Mouse (Mus musculus): ENCODE measurements at regions not wholly inside any gene's neighbourhood (a gene's known extent, or its start where the extent isn't known, plus 50 kb on each side); places are given as distances from the start of the nearest gene placed in this dataset.

DNA sequence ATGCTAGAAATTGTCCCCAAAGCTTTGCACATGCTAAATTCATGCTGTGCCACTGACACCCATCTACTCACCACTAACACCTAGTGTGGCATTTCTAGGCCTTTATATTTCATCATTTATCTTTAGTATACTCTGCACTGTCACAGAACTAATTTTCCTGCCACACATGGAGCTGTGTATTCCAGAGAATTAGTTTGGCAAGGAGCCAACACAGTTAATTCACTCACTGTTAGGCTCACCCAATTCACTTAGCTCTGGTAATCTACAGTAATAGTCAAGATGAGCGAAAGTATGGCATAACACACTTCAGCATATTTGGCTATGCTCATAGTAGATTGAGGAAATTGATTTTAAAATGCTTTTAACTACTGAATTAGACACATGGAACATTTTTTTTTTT, 532.0 kb downstream of the Ptprc start:
- Histone ChIP-seq H3K9me3 (no peaks in the 10 kb centered on the region), H3K4me3 (replicated peaks) (no peak overlapping the region), H3K4me2 (no peak overlapping the region), H3K9ac (no peak overlapping the region), H3K4me1 (peaks cover 4% of the 10 kb centered on the region; the same call in 1 of the 2 replicates), H3K36me3 (replicated peaks) (no peaks in the 10 kb centered on the region), H3K27ac (no peak overlapping the region), H3K27me3 (no peaks in the 10 kb centered on the region)
- no peak for ATAC-seq (ENCODE audit: low FRiP score)
- 90% methylated on average over 1 of the region's 1 CpGs for WGBS

DNA sequence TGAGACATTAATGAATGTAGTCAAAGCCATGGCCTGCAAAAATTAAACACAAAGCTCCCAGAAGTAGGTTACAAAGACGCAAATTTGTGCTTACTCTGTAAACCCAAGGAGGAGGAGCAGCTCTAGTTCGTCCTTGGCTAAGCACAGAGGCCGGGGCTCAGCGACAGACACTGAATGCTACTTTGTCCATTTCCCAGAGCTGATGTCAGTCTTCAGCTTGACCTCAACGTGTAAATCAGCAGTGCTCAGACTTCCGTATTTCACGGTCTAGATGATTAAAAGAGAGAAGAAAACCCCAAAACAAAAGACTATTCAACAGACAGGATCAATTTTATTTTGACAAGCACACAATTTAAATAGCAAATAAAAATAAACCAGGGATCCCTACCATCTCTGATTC, 534.7 kb downstream of the Ptprc start:
- H3K27me3 ChIP-seq, result no peaks in the 10 kb centered on the region
- no peak for ATAC-seq (ENCODE audit: low FRiP score)
- WGBS, result 12% methylated on average over 7 of the region's 7 CpGs

GRCm38 (mm10) chr1:137636947-137637346, 538.6 kb downstream of the Ptprc start:
- Histone ChIP-seq H3K27me3 (no peaks in the 10 kb centered on the region), H3K9ac (no peak overlapping the region), H3K27ac (peak overlapping the region; percentile 57), H3K36me3 (replicated peaks) (no peaks in the 10 kb centered on the region), H3K4me3 (replicated peaks) (no peak overlapping the region), H3K4me1 (peaks cover 23% of the 10 kb centered on the region), H3K4me2 (no peak overlapping the region), H3K9me3 (no peaks in the 10 kb centered on the region)
- 16% methylated on average over 3 of the region's 3 CpGs for WGBS
- ATAC-seq (ENCODE audit: low FRiP score), result no peak

More for the DNA sequence above, 534.7 kb downstream of the Ptprc start:
- Histone ChIP-seq H3K4me3 (replicated peaks) (no peak overlapping the region), H3K4me2 (no peak overlapping the region), H3K4me1 (peaks cover 15% of the 10 kb centered on the region), H3K36me3 (replicated peaks) (no peaks in the 10 kb centered on the region), H3K27ac (no peak overlapping the region), H3K9ac (no peak overlapping the region), H3K9me3 (no peaks in the 10 kb centered on the region)

- Histone ChIP-seq H3K4me1 (peaks cover 23% of the 10 kb centered on the region), H3K27me3 (no peaks in the 10 kb centered on the region), H3K4me3 (replicated peaks) (no peak overlapping the region), H3K4me2 (no peak overlapping the region), H3K9ac (no peak overlapping the region), H3K9me3 (no peaks in the 10 kb centered on the region), H3K36me3 (replicated peaks) (no peaks in the 10 kb centered on the region), H3K27ac (peak overlapping the region; percentile 57)
- peak; percentile 45; the same call in 1 of the 2 replicates for ATAC-seq (ENCODE audit: low FRiP score)
- WGBS, result 6% methylated on average over 3 of the region's 3 CpGs
Measured at GRCm38 (mm10) chr1:137636321-137636944, 539.1 kb downstream of the Ptprc start.

GRCm38 (mm10) chr1:137635781-137636180, 539.7 kb downstream of the Ptprc start:
- ATAC-seq (ENCODE audit: low FRiP score), result peak; percentile 77; the same call in 1 of the 2 replicates
- Histone ChIP-seq H3K9me3 (no peaks in the 10 kb centered on the region), H3K4me1 (peaks cover 20% of the 10 kb centered on the region), H3K27me3 (no peaks in the 10 kb centered on the region), H3K36me3 (replicated peaks) (no peaks in the 10 kb centered on the region), H3K4me3 (replicated peaks) (no peak overlapping the region), H3K9ac (no peak overlapping the region), H3K4me2 (no peak overlapping the region), H3K27ac (peak overlapping the region; percentile 37; the same call in 1 of the 2 replicates)
- WGBS, result 8% methylated on average over 7 of the region's 7 CpGs

DNA sequence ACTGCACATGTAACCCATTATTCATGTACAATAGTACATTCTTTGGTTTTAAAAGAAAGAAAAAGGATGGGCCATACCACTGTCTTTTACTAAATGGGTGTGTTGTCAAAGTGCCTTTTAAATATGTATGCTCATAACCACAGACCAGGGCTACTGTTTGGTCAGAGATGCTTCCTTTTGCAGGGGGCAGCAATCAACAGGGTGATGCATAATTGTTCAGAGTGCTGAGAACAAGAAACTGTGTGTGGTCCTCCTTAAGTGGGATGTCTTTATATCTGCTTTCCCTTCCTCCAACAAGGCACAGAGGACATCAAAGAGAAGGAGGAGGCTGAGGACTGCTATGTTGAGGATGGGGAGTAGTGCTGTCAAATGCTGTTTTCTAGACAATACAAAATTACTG, 544.0 kb downstream of the Ptprc start:
- H3K4me1 ChIP-seq, result peaks cover 12% of the 10 kb centered on the region
- no peak overlapping the region for H3K4me3 ChIP-seq (replicated peaks)
- no peaks in the 10 kb centered on the region for H3K27me3 ChIP-seq
- H3K4me2 ChIP-seq, result no peak overlapping the region
- no peaks in the 10 kb centered on the region for H3K9me3 ChIP-seq
- H3K9ac ChIP-seq, result no peak overlapping the region
- H3K27ac ChIP-seq, result no peak overlapping the region
- no peak for ATAC-seq (ENCODE audit: low FRiP score)
- no peaks in the 10 kb centered on the region for H3K36me3 ChIP-seq (replicated peaks)

GRCm38 (mm10) chr1:137620672-137621071, 554.8 kb downstream of the Ptprc start:
- no peaks in the 10 kb centered on the region for H3K36me3 ChIP-seq (replicated peaks)
- H3K4me2 ChIP-seq, result no peak overlapping the region
- H3K27me3 ChIP-seq, result no peaks in the 10 kb centered on the region
- no peak overlapping the region for H3K9ac ChIP-seq
- no peaks in the 10 kb centered on the region for H3K9me3 ChIP-seq
- 88% methylated on average over 5 of the region's 5 CpGs for WGBS
- H3K4me1 ChIP-seq, result peaks cover 3% of the 10 kb centered on the region; the same call in 1 of the 2 replicates
- no peak overlapping the region for H3K27ac ChIP-seq
- no peak for ATAC-seq (ENCODE audit: low FRiP score)
- H3K4me3 ChIP-seq (replicated peaks), result no peak overlapping the region

GRCm38 (mm10) chr1:137618231-137618630, 557.3 kb downstream of the Ptprc start:
- H3K9me3 ChIP-seq, result no peaks in the 10 kb centered on the region
- no peak for ATAC-seq (ENCODE audit: low FRiP score)
- 90% methylated on average over 2 of the region's 2 CpGs for WGBS

GRCm38 (mm10) chr1:137617513-137617912, 558.0 kb downstream of the Ptprc start:
- Histone ChIP-seq H3K36me3 (replicated peaks) (no peaks in the 10 kb centered on the region), H3K27me3 (no peaks in the 10 kb centered on the region), H3K4me1 (peaks cover 3% of the 10 kb centered on the region; the same call in 1 of the 2 replicates), H3K9ac (no peak overlapping the region), H3K27ac (no peak overlapping the region), H3K4me2 (no peak overlapping the region), H3K9me3 (no peaks in the 10 kb centered on the region), H3K4me3 (replicated peaks) (no peak overlapping the region)
- 72% methylated on average over 5 of the region's 5 CpGs for WGBS
- no peak for ATAC-seq (ENCODE audit: low FRiP score)

More at GRCm38 (mm10) chr1:137618231-137618630, 557.3 kb downstream of the Ptprc start:
- Histone ChIP-seq H3K27ac (no peak overlapping the region), H3K9ac (no peak overlapping the region), H3K27me3 (no peaks in the 10 kb centered on the region), H3K4me3 (replicated peaks) (no peak overlapping the region), H3K36me3 (replicated peaks) (no peaks in the 10 kb centered on the region), H3K4me2 (no peak overlapping the region), H3K4me1 (peaks cover 3% of the 10 kb centered on the region; the same call in 1 of the 2 replicates)

GRCm38 (mm10) chr1:137606716-137607115, 568.8 kb downstream of the Ptprc start:
- peaks cover 5% of the 10 kb centered on the region for H3K4me1 ChIP-seq
- H3K27me3 ChIP-seq, result no peaks in the 10 kb centered on the region
- H3K9ac ChIP-seq, result no peak overlapping the region
- no peak overlapping the region for H3K4me2 ChIP-seq
- H3K4me3 ChIP-seq (replicated peaks), result no peak overlapping the region
- H3K36me3 ChIP-seq (replicated peaks), result no peaks in the 10 kb centered on the region
- 84% methylated on average over 1 of the region's 1 CpGs for WGBS
- no peak for ATAC-seq (ENCODE audit: low FRiP score)
- H3K9me3 ChIP-seq, result no peaks in the 10 kb centered on the region
- peak overlapping the region; percentile 78 for H3K27ac ChIP-seq

DNA sequence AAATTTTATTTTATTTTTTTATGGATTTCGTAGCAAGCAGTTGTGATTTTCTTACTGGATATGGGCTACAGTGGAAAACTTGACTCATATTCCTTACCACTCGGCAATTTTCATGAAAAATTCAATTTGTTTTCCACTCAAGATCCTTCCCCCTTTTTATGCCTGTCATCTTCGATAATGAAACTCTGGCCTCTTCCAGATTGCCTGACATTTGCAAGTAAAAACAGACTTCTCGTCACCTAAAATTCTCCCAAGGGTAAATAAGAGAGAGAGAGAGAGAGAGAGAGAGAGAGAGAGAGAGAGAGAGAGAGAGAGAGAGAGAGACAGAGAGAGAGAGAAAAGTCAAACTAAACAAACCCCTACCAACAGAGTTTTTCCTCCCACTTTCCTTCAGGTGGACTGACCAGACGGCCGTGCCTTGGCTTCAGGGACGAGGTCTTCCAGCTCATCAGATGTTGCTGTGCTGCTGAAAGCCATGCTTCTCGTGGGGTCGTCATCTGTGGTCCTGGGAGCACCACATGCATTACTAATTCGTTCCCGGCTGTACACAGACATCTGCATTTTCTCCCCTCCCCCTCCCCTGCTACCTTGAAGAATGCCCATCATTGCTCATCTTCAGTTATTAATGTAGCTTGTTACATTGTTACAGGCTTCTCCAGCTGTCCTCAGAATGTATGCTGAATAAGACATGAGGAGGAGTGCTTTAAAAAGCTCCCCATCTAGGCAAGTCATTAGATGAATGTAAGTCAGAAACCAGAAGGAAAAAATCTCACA, 569.4 kb downstream of the Ptprc start:
- WGBS, result 53% methylated on average over 11 of the region's 11 CpGs
- H3K4me1 ChIP-seq, result peaks cover 5% of the 10 kb centered on the region
- no peaks in the 10 kb centered on the region for H3K27me3 ChIP-seq
- H3K4me3 ChIP-seq (replicated peaks), result no peak overlapping the region
- H3K36me3 ChIP-seq (replicated peaks), result no peaks in the 10 kb centered on the region
- peak overlapping the region; percentile 78 for H3K27ac ChIP-seq
- H3K9ac ChIP-seq, result no peak overlapping the region
- no peaks in the 10 kb centered on the region for H3K9me3 ChIP-seq
- no peak overlapping the region for H3K4me2 ChIP-seq
- ATAC-seq (ENCODE audit: low FRiP score), result peak; percentile 55

- H3K4me2 ChIP-seq, result no peak overlapping the region
- ATAC-seq (ENCODE audit: low FRiP score), result no peak
- no peak overlapping the region for H3K4me3 ChIP-seq (replicated peaks)
- 94% methylated on average over 7 of the region's 7 CpGs for WGBS
- H3K4me1 ChIP-seq, result no peaks in the 10 kb centered on the region; the same call in 1 of the 2 replicates
- H3K27me3 ChIP-seq, result no peaks in the 10 kb centered on the region
- no peaks in the 10 kb centered on the region for H3K9me3 ChIP-seq
- H3K9ac ChIP-seq, result no peak overlapping the region
- no peak overlapping the region for H3K27ac ChIP-seq
- no peaks in the 10 kb centered on the region for H3K36me3 ChIP-seq (replicated peaks)
Measured at GRCm38 (mm10) chr1:137593732-137594131, 581.8 kb downstream of the Ptprc start.
